Mouse (Mus musculus): Measurements from ENCODE around the gene Mydgf. TPM values are rescaled to one million over a fixed set of nuclear protein-coding genes. Genes with fewer than 3 reads are reported as not detected.

Mydgf gene
- 9.1 TPM for polyA plus RNA-seq (2014; fragmentation: Illumina TruSeq; extraction: RNeasy Lipid Tissue Mini Kit (QIAGEN cat#74804); ENCODE audit: low read depth, low replicate concordance)

GRCm38 (mm10) chr17:56183658-56184103 is at the start of gene Mydgf:
Mydgf (minus strand) TSS chr17:56183920.

DNA sequence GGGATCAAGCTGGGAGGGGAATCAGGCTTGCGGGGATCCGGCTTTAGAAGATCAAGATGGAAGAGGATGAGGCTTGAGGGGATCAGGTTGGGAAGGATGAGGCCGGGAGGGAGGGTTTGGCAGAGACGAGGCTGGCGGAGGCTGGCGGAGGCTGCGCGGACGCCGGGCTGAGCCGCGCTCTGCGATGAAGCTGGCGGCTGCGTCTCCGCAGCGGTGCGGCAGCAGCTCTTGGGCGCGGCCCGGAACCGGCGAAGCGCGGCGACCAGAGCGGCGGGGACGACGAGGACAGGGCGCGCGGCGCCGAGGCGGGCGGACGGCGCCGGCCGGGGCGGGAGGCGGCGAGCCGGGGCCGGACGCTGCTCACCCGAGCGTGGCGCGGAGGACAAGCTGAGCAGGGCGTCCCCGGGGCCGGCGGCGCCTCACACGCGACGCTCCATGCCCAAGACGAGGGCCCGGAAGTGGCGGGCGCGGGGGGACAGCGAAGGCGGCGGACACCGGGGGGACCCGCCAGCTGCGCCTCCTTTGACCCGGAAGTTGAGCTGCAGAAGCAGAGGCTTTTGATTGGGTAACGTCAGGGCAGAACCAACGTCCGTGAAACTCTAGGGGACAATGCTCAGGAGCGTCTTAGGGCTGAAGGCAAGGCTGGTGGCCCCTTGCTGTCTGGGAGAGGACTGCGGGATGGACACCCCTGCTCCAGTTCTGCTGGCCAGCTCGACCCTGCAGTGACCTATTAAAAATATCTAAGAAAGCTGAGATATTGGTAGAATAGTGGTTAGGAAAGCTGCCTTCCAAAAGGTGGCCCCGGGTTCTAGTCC is 34.9 kb upstream of the Mydgf start, which contains the start of gene Dpp9:
Dpp9 (minus strand) TSS at position 529 of the 815 bp plus-strand sequence.

DNA sequence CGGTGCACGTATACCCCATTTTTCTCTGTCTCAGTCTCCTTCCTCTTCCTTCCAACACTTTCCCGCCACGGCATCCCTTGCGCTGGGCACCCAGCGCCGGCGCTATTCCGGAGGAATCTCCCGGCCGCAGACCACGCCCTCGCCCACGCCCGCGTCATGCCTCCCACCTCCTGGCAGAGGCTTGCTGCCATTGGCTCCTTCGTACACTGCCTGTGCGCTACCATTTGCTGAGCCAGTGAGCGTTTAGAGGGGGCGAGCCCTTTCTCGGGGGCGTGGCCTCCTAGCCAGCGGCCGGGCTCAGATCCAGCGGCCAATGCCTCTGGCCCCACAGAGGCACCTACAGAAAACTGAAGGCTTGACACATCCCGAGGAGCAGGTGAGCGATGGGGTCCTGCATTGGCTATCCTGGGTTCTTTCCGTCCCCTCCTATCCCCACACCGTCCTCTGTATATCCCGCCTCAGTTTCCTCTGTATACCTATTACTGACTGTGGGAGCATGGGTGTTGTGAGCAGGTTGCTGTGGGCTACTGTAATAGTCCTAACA is 21.4 kb downstream of the Mydgf start, which contains the start of gene Tnfaip8l1:
Tnfaip8l1 (plus strand) TSS at position 247 of the 544 bp plus-strand sequence.

GRCm38 (mm10) chr17:56139858-56140595 is 43.7 kb downstream of the Mydgf start, which contains the start of gene Sema6b:
Sema6b (minus strand) TSS chr17:56140343.

Other genes with a start within 250 kb of the Mydgf start
- gene Zfp119b, start 234.4 kb downstream of the Mydgf start, polyA plus RNA-seq (2014; fragmentation: Illumina TruSeq; extraction: RNeasy Lipid Tissue Mini Kit (QIAGEN cat#74804); ENCODE audit: low read depth, low replicate concordance) = 5.8 TPM
- gene Ebi3, start 231.3 kb downstream of the Mydgf start, polyA plus RNA-seq (2014; fragmentation: Illumina TruSeq; extraction: RNeasy Lipid Tissue Mini Kit (QIAGEN cat#74804); ENCODE audit: low read depth, low replicate concordance) = not detected
- 1.1 TPM for gene Yju2, start 224.8 kb downstream of the Mydgf start, polyA plus RNA-seq (2014; fragmentation: Illumina TruSeq; extraction: RNeasy Lipid Tissue Mini Kit (QIAGEN cat#74804); ENCODE audit: low read depth, low replicate concordance)
- gene Shd, start 213.5 kb downstream of the Mydgf start, polyA plus RNA-seq (2014; fragmentation: Illumina TruSeq; extraction: RNeasy Lipid Tissue Mini Kit (QIAGEN cat#74804); ENCODE audit: low read depth, low replicate concordance) = not detected
- not detected for gene Fsd1, start 197.4 kb downstream of the Mydgf start, polyA plus RNA-seq (2014; fragmentation: Illumina TruSeq; extraction: RNeasy Lipid Tissue Mini Kit (QIAGEN cat#74804); ENCODE audit: low read depth, low replicate concordance)
- 2.7 TPM for gene Stap2, start 178.3 kb downstream of the Mydgf start, polyA plus RNA-seq (2014; fragmentation: Illumina TruSeq; extraction: RNeasy Lipid Tissue Mini Kit (QIAGEN cat#74804); ENCODE audit: low read depth, low replicate concordance)
- not detected for gene Mpnd, start 178.2 kb downstream of the Mydgf start, polyA plus RNA-seq (2014; fragmentation: Illumina TruSeq; extraction: RNeasy Lipid Tissue Mini Kit (QIAGEN cat#74804); ENCODE audit: low read depth, low replicate concordance)
- 1.3 TPM for gene Sh3gl1, start 147.3 kb downstream of the Mydgf start, polyA plus RNA-seq (2014; fragmentation: Illumina TruSeq; extraction: RNeasy Lipid Tissue Mini Kit (QIAGEN cat#74804); ENCODE audit: low read depth, low replicate concordance)
- 9.1 TPM for gene Chaf1a, start 143.5 kb downstream of the Mydgf start, polyA plus RNA-seq (2014; fragmentation: Illumina TruSeq; extraction: RNeasy Lipid Tissue Mini Kit (QIAGEN cat#74804); ENCODE audit: low read depth, low replicate concordance)
- gene Ubxn6, start 108.9 kb downstream of the Mydgf start, polyA plus RNA-seq (2014; fragmentation: Illumina TruSeq; extraction: RNeasy Lipid Tissue Mini Kit (QIAGEN cat#74804); ENCODE audit: low read depth, low replicate concordance) = 116 TPM
- 8.6 TPM for gene Hdgfl2, start 104.3 kb downstream of the Mydgf start, polyA plus RNA-seq (2014; fragmentation: Illumina TruSeq; extraction: RNeasy Lipid Tissue Mini Kit (QIAGEN cat#74804); ENCODE audit: low read depth, low replicate concordance)
- gene Plin4, start 74.1 kb downstream of the Mydgf start, polyA plus RNA-seq (2014; fragmentation: Illumina TruSeq; extraction: RNeasy Lipid Tissue Mini Kit (QIAGEN cat#74804); ENCODE audit: low read depth, low replicate concordance) = 0.07 TPM
- 0.46 TPM for gene Plin5, start 66.3 kb downstream of the Mydgf start, polyA plus RNA-seq (2014; fragmentation: Illumina TruSeq; extraction: RNeasy Lipid Tissue Mini Kit (QIAGEN cat#74804); ENCODE audit: low read depth, low replicate concordance)
- gene Lrg1, start 61.9 kb downstream of the Mydgf start, polyA plus RNA-seq (2014; fragmentation: Illumina TruSeq; extraction: RNeasy Lipid Tissue Mini Kit (QIAGEN cat#74804); ENCODE audit: low read depth, low replicate concordance) = not detected
- not detected for gene Sema6b, start 43.6 kb downstream of the Mydgf start, polyA plus RNA-seq (2014; fragmentation: Illumina TruSeq; extraction: RNeasy Lipid Tissue Mini Kit (QIAGEN cat#74804); ENCODE audit: low read depth, low replicate concordance)
- gene Tnfaip8l1, start 21.4 kb downstream of the Mydgf start, polyA plus RNA-seq (2014; fragmentation: Illumina TruSeq; extraction: RNeasy Lipid Tissue Mini Kit (QIAGEN cat#74804); ENCODE audit: low read depth, low replicate concordance) = 0.07 TPM
- gene Dpp9, start 35.0 kb upstream of the Mydgf start, polyA plus RNA-seq (2014; fragmentation: Illumina TruSeq; extraction: RNeasy Lipid Tissue Mini Kit (QIAGEN cat#74804); ENCODE audit: low read depth, low replicate concordance) = 0.27 TPM
- 1.0 TPM for gene Fem1a, start 72.9 kb upstream of the Mydgf start, polyA plus RNA-seq (2014; fragmentation: Illumina TruSeq; extraction: RNeasy Lipid Tissue Mini Kit (QIAGEN cat#74804); ENCODE audit: low read depth, low replicate concordance)
- not detected for gene Ticam1, start 92.9 kb upstream of the Mydgf start, polyA plus RNA-seq (2014; fragmentation: Illumina TruSeq; extraction: RNeasy Lipid Tissue Mini Kit (QIAGEN cat#74804); ENCODE audit: low read depth, low replicate concordance)
- gene Plin3, start 109.0 kb upstream of the Mydgf start, polyA plus RNA-seq (2014; fragmentation: Illumina TruSeq; extraction: RNeasy Lipid Tissue Mini Kit (QIAGEN cat#74804); ENCODE audit: low read depth, low replicate concordance) = 4.0 TPM
- 61.7 TPM for gene Arrdc5, start 116.4 kb upstream of the Mydgf start, polyA plus RNA-seq (2014; fragmentation: Illumina TruSeq; extraction: RNeasy Lipid Tissue Mini Kit (QIAGEN cat#74804); ENCODE audit: low read depth, low replicate concordance)
- gene Uhrf1, start 119.4 kb upstream of the Mydgf start, polyA plus RNA-seq (2014; fragmentation: Illumina TruSeq; extraction: RNeasy Lipid Tissue Mini Kit (QIAGEN cat#74804); ENCODE audit: low read depth, low replicate concordance) = 22.3 TPM
- gene Kdm4b, start 142.1 kb upstream of the Mydgf start, polyA plus RNA-seq (2014; fragmentation: Illumina TruSeq; extraction: RNeasy Lipid Tissue Mini Kit (QIAGEN cat#74804); ENCODE audit: low read depth, low replicate concordance) = 1.2 TPM